Mouse (Mus musculus): ENCODE results near the gene Stat4. TPM values are rescaled to one million over a fixed set of nuclear protein-coding genes. Genes with fewer than 3 reads are reported as not detected.

Gene Stat4
- total RNA-seq, 2 experiments from 2014 or later: 0.46 to 0.97 TPM

- DNase-seq (ENCODE audit: low spot score in 2 of 2): no peak
Measured at GRCm38 (mm10) chr1:52143596-52144156, 156.7 kb downstream of the Stat4 start.

DNA sequence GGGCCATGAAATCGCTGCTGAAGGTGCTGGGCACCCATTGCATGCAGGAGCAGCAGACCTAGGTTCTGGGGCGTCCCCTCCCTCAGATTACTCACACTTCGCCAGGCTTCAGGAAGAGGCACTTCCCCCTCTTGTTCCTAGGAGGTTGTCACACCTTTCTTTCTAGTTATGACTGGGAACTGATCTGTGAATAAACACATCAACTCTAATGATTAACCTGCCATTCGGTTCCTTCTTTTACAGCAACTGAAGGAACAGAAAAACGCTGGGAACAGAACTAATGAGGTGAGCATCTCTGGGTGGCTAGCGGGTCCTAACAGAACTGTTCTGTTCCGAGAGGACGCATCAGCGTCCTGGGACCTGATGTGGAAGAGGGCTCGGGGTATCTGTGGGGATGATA, 158.0 kb downstream of the Stat4 start:
- no peak for DNase-seq (ENCODE audit: low spot score in 2 of 2)

DNA sequence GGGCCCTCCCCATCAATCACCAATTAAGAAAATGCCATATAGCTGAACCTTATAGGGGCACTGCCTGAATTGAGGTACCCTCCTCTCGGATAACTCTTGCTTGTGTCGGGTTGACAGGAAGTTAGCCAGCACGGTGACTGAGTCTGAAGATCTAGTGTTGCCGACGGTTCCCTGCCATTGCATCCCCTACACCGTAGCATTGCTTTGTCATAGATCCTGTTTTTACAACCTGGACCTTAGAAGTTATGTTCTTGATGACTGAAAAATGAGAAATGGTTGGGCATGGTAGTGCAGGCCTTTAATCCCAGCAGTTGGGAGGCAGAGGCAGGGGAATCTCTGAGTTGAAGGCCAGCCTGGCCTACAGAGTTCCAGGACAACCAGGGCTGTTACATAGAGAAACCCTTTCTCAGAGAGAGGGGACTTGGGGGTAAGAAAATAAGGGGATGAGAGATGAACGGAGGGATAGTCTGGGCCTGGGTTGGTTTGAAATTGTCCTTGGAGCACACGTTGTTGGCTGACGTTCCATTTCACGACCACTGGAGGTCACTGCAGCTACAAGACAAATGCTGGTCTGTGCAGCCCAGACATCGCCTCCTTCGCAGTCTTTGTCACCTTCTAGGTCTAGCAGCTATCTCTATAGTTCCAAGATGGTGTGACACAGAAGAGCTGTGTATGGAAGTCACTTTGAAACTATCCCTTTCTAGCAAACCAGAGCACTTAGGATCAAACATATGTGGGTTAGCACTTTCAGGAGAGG, 159.4 kb downstream of the Stat4 start:
- DNase-seq (ENCODE audit: low spot score in 2 of 2): peak in 1 of 2 experiments; percentile 77

DNA sequence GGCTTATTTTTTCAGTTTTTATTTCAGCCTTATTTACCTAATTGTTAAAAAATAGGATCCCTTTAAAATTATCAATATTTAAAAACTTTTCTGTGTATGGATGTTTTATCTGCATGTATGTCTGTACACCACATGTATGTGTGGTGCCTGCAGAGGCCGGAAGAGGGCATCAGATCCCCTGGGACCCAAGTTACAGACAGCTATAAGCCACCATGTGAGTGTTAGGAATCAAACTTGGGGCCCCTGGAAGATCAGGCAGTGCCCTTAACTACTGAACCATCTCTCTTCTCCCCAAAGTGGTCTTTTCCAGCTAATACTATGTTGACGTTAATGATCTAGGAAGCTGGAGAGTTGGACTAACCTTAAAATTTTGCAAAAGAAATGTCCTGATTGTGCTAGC, 160.5 kb downstream of the Stat4 start:
- no peak for DNase-seq (ENCODE audit: low spot score in 2 of 2)

DNA sequence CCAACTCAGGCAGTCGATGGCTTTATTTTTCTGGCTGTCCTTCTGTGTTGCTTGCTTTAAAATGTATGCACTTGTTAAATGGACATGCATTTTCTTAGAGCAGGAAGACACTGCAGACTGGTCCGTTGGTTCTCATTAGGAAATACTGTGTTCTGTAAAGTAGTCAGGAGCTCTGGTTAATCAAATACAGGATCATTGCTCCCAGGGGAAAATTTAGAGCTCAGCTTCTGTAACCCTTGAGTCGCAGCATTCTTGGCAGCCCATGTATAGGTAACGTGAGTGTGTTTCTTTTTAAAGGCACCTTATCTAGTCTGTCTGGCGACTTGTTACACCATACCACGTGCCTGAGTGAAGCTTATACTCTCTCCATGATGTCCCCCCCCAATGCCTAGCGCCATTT, 161.2 kb downstream of the Stat4 start:
- DNase-seq (ENCODE audit: low spot score in 2 of 2): no peak

GRCm38 (mm10) chr1:52148696-52149095, 161.7 kb downstream of the Stat4 start:
- no peak for DNase-seq (ENCODE audit: low spot score in 2 of 2)

DNA sequence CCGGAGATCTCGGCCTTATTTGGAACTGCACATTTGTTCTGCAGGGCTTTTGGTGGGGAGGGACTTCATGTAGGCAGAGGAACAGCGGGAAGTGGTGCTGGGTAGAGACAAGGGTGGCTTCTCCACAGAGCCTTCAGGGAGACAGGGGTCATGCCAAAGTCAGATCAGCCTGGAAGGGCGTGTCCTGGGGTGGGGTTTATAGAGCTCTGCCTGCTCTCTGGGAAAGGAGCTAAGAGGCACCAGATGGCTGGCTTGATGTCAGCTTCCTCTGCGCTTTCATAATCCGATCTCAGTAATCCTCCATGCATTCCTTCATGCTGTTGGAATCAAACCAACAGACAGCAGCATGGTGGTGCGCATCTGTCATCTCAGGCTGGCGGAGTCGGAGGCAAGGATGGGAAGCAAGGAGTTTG, 163.0 kb downstream of the Stat4 start:
- DNase-seq (ENCODE audit: low spot score in 2 of 2): peak; percentile 71 to 87

- DNase-seq (ENCODE audit: low spot score in 2 of 2): no peak
Measured at GRCm38 (mm10) chr1:52150676-52151075, 163.7 kb downstream of the Stat4 start.

DNA sequence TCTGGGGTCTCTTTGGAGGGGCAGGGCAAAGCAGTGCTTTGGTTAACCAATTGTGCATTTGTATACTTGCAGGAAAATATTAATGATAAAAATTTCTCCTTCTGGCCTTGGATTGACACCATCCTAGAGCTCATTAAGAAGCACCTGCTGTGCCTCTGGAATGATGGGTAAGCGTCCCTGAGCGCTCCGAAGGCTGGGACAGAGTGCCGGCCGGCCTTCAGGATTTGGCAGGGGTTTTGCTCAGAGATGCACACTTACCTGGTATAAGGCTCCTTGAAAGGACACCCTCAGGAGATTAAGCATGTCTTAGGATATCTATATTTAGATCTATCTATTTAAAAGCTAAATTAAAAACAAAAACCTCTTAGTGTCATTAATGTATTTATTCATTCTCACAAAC, 164.2 kb downstream of the Stat4 start:
- DNase-seq (ENCODE audit: low spot score in 2 of 2): no peak

- no peak for DNase-seq (ENCODE audit: low spot score in 2 of 2)
Measured at GRCm38 (mm10) chr1:52152369-52152768, 165.4 kb downstream of the Stat4 start.

- no peak for DNase-seq (ENCODE audit: low spot score in 2 of 2)
Measured at GRCm38 (mm10) chr1:52152936-52153335, 166.0 kb downstream of the Stat4 start.

GRCm38 (mm10) chr1:52154890-52155289, 167.9 kb downstream of the Stat4 start:
- no peak for DNase-seq (ENCODE audit: low spot score in 2 of 2)

DNA sequence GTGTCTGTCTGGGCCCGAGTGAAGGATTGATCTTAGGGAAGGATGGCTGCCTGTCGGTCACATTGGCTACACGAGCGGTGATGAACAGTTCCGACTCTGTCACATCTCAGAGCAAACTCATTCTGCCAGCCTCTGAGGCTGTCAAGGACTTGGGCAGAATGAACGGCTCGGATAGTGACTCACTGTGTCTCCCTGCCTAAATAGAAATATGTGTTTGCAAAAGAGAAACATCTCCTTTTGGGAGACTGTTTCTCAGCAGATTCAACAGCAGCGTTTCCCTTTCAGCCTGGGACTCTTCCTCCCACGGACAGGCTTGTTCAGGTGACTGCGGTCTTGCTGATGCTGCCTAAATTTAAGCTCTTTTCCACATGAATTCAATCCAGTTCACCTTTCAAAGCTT, 169.4 kb downstream of the Stat4 start:
- DNase-seq (ENCODE audit: low spot score in 2 of 2): peak in 1 of 2 experiments; percentile 53

Other genes with a start within 250 kb of the Stat4 start
- 10 to 100 TPM; 10.1 to 10.4 TPM for gene Myo1b, start 71.1 kb upstream of the Stat4 start, total RNA-seq (2021)
- 10 to 100 TPM; 22.0 to 23.5 TPM for gene Stat1, start 132.3 kb downstream of the Stat4 start, total RNA-seq (2021)
- gene Gls, start 246.1 kb downstream of the Stat4 start, total RNA-seq (2021): 100 to 1,000 TPM; 367 to 371 TPM